Mouse (Mus musculus): Measurements from ENCODE around the gene Rtp1. TPM values are rescaled to one million over a fixed set of nuclear protein-coding genes. Genes with fewer than 3 reads are reported as not detected.

Gene Rtp1
- polyA plus RNA-seq, 1 experiment from 2014 or later = 0.87 TPM

DNA sequence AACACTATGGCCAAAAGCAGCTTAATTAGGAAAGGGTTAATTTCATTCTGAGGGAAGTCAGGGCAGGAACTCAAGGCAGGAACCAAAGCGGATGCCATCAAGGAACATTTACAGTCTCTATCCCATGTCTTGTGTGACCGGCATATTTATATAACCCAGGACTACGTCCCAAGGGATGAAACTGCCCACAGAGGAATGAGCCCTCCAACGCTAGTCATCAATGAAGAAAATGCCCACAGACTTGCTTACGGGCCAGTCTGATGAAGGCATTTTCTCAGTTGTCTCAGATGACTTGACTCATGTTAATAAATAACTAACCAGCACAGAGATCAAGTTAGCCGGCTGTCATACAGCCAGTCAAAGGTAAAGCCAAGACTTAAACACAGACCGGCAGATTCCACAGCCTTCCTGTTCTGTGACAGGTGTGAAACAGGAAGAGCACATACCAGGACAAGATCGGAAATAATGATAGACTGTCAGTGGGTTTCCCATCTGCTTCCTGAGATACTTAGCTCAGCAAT is 9.3 kb upstream of the Rtp1 start:
- Histone ChIP-seq H3K27ac (no peak overlapping the region), H3K27me3 (no peaks in the 10 kb centered on the region), H3K36me3 (no peaks in the 10 kb centered on the region), H3K4me3 (no peak overlapping the region), H3K4me2 (no peak overlapping the region), H3K4me1 (peaks cover 12% of the 10 kb centered on the region), H3K9ac (no peak overlapping the region), H3K9me3 (no peaks in the 10 kb centered on the region)
- 88% methylated on average over 8 of the region's 8 CpGs for WGBS
- ATAC-seq (ENCODE audit: insufficient number of reproducible peaks, insufficient read depth, low FRiP score, low TSS enrichment, low read depth) = no peak

DNA sequence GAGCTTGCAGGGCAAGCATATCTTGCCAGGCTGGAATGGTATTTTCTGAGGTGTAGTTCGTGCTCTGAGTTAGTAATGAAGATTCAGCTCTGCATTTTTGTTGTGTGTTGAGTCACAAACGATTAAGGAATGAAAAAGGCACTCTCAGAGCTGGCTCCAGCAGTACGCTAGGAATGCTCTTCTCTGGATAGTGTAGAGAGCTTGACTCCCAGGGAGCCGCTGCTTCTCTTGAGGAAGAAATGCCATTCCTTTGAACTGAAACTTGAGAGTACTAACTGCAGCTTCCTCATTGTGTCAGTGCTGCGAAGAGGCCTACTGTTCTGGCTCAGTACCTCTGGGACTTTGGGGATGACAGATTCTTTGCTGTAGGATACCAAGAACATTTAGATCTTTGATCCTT is 5.1 kb upstream of the Rtp1 start:
- Histone ChIP-seq H3K9ac (no peak overlapping the region), H3K27ac (no peak overlapping the region), H3K27me3 (no peaks in the 10 kb centered on the region), H3K36me3 (no peaks in the 10 kb centered on the region), H3K4me3 (no peak overlapping the region), H3K4me2 (no peak overlapping the region), H3K9me3 (no peaks in the 10 kb centered on the region), H3K4me1 (no peaks in the 10 kb centered on the region)
- ATAC-seq (ENCODE audit: insufficient number of reproducible peaks, insufficient read depth, low FRiP score, low TSS enrichment, low read depth) = no peak
- 51% methylated on average over 5 of the region's 5 CpGs for WGBS

DNA sequence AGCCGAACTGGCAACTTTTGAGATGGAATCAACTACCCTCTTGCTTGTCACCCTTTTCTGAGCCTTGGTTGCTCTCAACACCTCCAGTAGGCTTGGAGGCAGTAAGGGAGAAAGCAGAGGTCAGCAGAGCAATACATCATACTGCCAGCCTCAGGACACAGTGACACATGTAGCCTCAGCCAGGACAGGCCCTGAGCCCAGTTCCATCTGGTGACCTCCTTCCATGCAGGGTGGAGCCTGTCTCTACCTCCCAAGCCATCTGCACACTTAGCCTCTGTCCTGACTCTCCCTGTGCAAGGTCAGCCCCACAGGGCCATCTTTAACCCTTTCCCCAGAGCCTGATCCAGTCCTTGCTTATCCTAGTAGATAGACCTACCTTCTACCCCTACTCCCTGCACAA is 1.2 kb upstream of the Rtp1 start:
- Histone ChIP-seq H3K4me2 (no peak overlapping the region), H3K27ac (no peak overlapping the region), H3K4me1 (no peaks in the 10 kb centered on the region), H3K9ac (no peak overlapping the region), H3K4me3 (no peak overlapping the region), H3K27me3 (no peaks in the 10 kb centered on the region), H3K36me3 (no peaks in the 10 kb centered on the region), H3K9me3 (no peaks in the 10 kb centered on the region)
- no peak for ATAC-seq (ENCODE audit: insufficient number of reproducible peaks, insufficient read depth, low FRiP score, low TSS enrichment, low read depth)
- WGBS = 93% methylated on average over 1 of the region's 1 CpGs

- H3K4me3 ChIP-seq = no peak overlapping the region
- no peaks in the 10 kb centered on the region for H3K4me1 ChIP-seq
- WGBS = 76% methylated on average over 8 of the region's 8 CpGs
- H3K27ac ChIP-seq = no peak overlapping the region
- H3K36me3 ChIP-seq = no peaks in the 10 kb centered on the region
- H3K27me3 ChIP-seq = no peaks in the 10 kb centered on the region
- H3K4me2 ChIP-seq = no peak overlapping the region
- no peak for ATAC-seq (ENCODE audit: insufficient number of reproducible peaks, insufficient read depth, low FRiP score, low TSS enrichment, low read depth)
- H3K9me3 ChIP-seq = no peaks in the 10 kb centered on the region
- H3K9ac ChIP-seq = no peak overlapping the region
Observed at GRCm38 (mm10) chr16:23429991-23430390, 1.1 kb downstream of the Rtp1 start.

- no peaks in the 10 kb centered on the region for H3K4me1 ChIP-seq
- H3K27ac ChIP-seq = no peak overlapping the region
- H3K4me3 ChIP-seq = no peak overlapping the region
- no peak overlapping the region for H3K9ac ChIP-seq
- H3K4me2 ChIP-seq = no peak overlapping the region
- H3K36me3 ChIP-seq = no peaks in the 10 kb centered on the region
- no peaks in the 10 kb centered on the region; the same call in 1 of the 2 replicates for H3K9me3 ChIP-seq
- ATAC-seq (ENCODE audit: insufficient number of reproducible peaks, insufficient read depth, low FRiP score, low TSS enrichment, low read depth) = no peak
- no peaks in the 10 kb centered on the region for H3K27me3 ChIP-seq
- WGBS = 70% methylated on average over 12 of the region's 12 CpGs
Observed at GRCm38 (mm10) chr16:23437404-23438166, 8.7 kb downstream of the Rtp1 start.

GRCm38 (mm10) chr16:23444231-23444630 is 15.3 kb downstream of the Rtp1 start:
- 90% methylated on average over 4 of the region's 4 CpGs for WGBS
- H3K4me2 ChIP-seq = no peak overlapping the region

GRCm38 (mm10) chr16:23449946-23450345 is 21.0 kb downstream of the Rtp1 start:
- H3K9ac ChIP-seq = no peak overlapping the region
- WGBS = 79% methylated on average over 2 of the region's 2 CpGs
- no peak overlapping the region for H3K4me2 ChIP-seq

More at GRCm38 (mm10) chr16:23444231-23444630, 15.3 kb downstream of the Rtp1 start:
- no peaks in the 10 kb centered on the region for H3K4me1 ChIP-seq
- no peak overlapping the region for H3K27ac ChIP-seq
- H3K36me3 ChIP-seq = no peaks in the 10 kb centered on the region
- no peak overlapping the region for H3K9ac ChIP-seq
- no peaks in the 10 kb centered on the region for H3K27me3 ChIP-seq
- no peak for ATAC-seq (ENCODE audit: insufficient number of reproducible peaks, insufficient read depth, low FRiP score, low TSS enrichment, low read depth)
- H3K4me3 ChIP-seq = no peak overlapping the region
- no peaks in the 10 kb centered on the region; the same call in 1 of the 2 replicates for H3K9me3 ChIP-seq

GRCm38 (mm10) chr16:23450816-23451215 is 21.9 kb downstream of the Rtp1 start:
- H3K9ac ChIP-seq = no peak overlapping the region
- no peak overlapping the region for H3K27ac ChIP-seq
- no peak overlapping the region for H3K4me3 ChIP-seq
- no peaks in the 10 kb centered on the region for H3K36me3 ChIP-seq
- ATAC-seq (ENCODE audit: insufficient number of reproducible peaks, insufficient read depth, low FRiP score, low TSS enrichment, low read depth) = no peak
- 82% methylated on average over 4 of the region's 4 CpGs for whole genome bisulfite sequencing
- H3K27me3 ChIP-seq = no peaks in the 10 kb centered on the region
- H3K4me1 ChIP-seq = no peaks in the 10 kb centered on the region
- H3K9me3 ChIP-seq = no peaks in the 10 kb centered on the region
- no peak overlapping the region for H3K4me2 ChIP-seq

More at GRCm38 (mm10) chr16:23449946-23450345, 21.0 kb downstream of the Rtp1 start:
- Histone ChIP-seq H3K27ac (no peak overlapping the region), H3K4me1 (no peaks in the 10 kb centered on the region), H3K4me3 (no peak overlapping the region), H3K36me3 (no peaks in the 10 kb centered on the region), H3K9me3 (no peaks in the 10 kb centered on the region), H3K27me3 (no peaks in the 10 kb centered on the region)
- no peak for ATAC-seq (ENCODE audit: insufficient number of reproducible peaks, insufficient read depth, low FRiP score, low TSS enrichment, low read depth)

- 15% methylated on average over 3 of the region's 3 CpGs for WGBS
- no peak for ATAC-seq (ENCODE audit: insufficient number of reproducible peaks, insufficient read depth, low FRiP score, low TSS enrichment, low read depth)
Observed at GRCm38 (mm10) chr16:23452476-23452875, 23.5 kb downstream of the Rtp1 start.

DNA sequence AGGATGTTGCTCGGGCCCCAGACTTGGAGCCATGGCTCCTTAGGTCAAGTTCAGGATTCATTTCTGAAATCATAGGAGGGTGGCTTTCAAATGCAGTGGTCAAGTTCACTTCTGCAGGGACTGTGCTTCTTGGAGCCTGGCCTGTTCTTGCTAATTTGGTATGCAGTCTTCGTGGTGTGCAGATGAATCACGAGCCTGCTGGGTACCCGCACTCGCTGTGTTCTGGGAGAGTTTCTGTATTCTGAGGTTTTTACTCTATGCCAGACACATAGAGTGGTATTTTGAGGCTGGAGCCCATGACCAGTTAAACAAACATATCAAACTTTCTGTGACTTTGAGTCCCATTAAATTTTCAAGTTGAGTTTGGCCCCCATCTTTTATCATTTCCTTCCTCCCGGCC is 25.4 kb downstream of the Rtp1 start:
- WGBS = 73% methylated on average over 6 of the region's 6 CpGs
- no peaks in the 10 kb centered on the region for H3K27me3 ChIP-seq
- no peak overlapping the region for H3K27ac ChIP-seq
- H3K36me3 ChIP-seq = no peaks in the 10 kb centered on the region
- H3K9me3 ChIP-seq = no peaks in the 10 kb centered on the region
- H3K4me1 ChIP-seq = no peaks in the 10 kb centered on the region
- H3K9ac ChIP-seq = no peak overlapping the region
- H3K4me3 ChIP-seq = no peak overlapping the region
- H3K4me2 ChIP-seq = no peak overlapping the region
- no peak for ATAC-seq (ENCODE audit: insufficient number of reproducible peaks, insufficient read depth, low FRiP score, low TSS enrichment, low read depth)

More at GRCm38 (mm10) chr16:23452476-23452875, 23.5 kb downstream of the Rtp1 start:
- Histone ChIP-seq H3K4me3 (no peak overlapping the region), H3K27ac (no peak overlapping the region), H3K36me3 (no peaks in the 10 kb centered on the region), H3K27me3 (no peaks in the 10 kb centered on the region), H3K9me3 (no peaks in the 10 kb centered on the region), H3K9ac (no peak overlapping the region), H3K4me2 (no peak overlapping the region), H3K4me1 (no peaks in the 10 kb centered on the region)

DNA sequence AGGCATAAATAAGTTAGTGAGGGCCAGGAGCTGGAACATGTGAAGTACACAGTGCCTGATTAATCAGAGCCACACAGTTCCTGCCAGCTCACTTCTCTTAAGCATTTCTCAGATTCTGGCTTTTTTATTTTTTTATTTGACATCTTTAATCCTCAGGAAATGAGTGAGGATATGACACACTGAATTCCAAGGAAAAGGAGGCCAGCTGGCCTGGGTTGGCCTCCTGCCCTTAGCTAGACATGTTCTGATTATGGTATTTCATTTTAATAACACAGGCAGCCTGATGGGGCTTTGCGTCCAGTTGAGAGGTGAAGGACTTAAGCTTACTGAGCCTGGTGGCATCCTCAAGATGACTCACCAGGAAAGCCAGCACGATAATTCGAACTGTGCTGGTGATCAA is 27.6 kb downstream of the Rtp1 start:
- no peaks in the 10 kb centered on the region for H3K36me3 ChIP-seq
- no peak overlapping the region for H3K9ac ChIP-seq
- no peak overlapping the region for H3K4me2 ChIP-seq
- H3K27me3 ChIP-seq = no peaks in the 10 kb centered on the region
- H3K27ac ChIP-seq = no peak overlapping the region
- H3K4me1 ChIP-seq = no peaks in the 10 kb centered on the region
- no peak for ATAC-seq (ENCODE audit: insufficient number of reproducible peaks, insufficient read depth, low FRiP score, low TSS enrichment, low read depth)
- no peaks in the 10 kb centered on the region for H3K9me3 ChIP-seq
- H3K4me3 ChIP-seq = no peak overlapping the region
- 79% methylated on average over 3 of the region's 3 CpGs for WGBS

GRCm38 (mm10) chr16:23457338-23457737 is 28.4 kb downstream of the Rtp1 start:
- Histone ChIP-seq H3K4me1 (no peaks in the 10 kb centered on the region), H3K9me3 (no peaks in the 10 kb centered on the region), H3K4me2 (no peak overlapping the region), H3K27me3 (no peaks in the 10 kb centered on the region), H3K9ac (no peak overlapping the region), H3K36me3 (no peaks in the 10 kb centered on the region), H3K27ac (no peak overlapping the region), H3K4me3 (no peak overlapping the region)
- WGBS = 86% methylated on average over 5 of the region's 5 CpGs
- ATAC-seq (ENCODE audit: insufficient number of reproducible peaks, insufficient read depth, low FRiP score, low TSS enrichment, low read depth) = no peak

Data from embryonic facial prominence, embryonic 13.5 days (tissue).